Mouse (Mus musculus) liver, adult (tissue): ENCODE data around the gene Cul5.

Source experiments
- GATA4 ChIP-seq: IDR thresholded peaks from 2 replicates; pipeline ENCODE4 v1.6.1; 2014; ENCODE audit warnings: mild to moderate bottlenecking, low read length; ENCODE audit not compliant: insufficient replicate concordance

Gene Cul5

GRCm38 (mm10) chr9:53572516-53573307, 97.1 kb downstream of the Cul5 start:
- TF ChIP-seq GATA4: no peak

DNA sequence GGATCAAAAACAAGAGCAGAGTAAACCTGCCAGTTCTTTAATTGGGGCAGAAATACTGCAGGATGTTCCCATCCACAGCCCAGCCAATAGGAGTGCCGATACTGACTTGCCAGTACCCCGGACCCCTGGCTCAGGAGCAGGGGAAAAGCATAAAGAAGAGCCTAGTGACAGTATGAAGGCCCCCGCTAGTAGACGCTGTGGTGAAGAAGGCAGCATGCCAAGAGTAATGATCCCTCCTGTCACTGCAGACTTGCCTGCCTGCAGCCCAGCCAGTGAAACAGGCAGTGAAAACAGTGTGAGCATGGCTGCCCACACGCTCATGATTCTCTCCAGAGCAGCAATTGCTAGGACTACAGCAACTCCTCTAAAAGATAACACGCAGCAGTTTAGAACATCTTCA, 99.2 kb downstream of the Cul5 start:
- TF ChIP-seq GATA4: no peak
